Mouse (Mus musculus): ENCODE measurements around the gene Tubal3.

Tubal3 gene

DNA sequence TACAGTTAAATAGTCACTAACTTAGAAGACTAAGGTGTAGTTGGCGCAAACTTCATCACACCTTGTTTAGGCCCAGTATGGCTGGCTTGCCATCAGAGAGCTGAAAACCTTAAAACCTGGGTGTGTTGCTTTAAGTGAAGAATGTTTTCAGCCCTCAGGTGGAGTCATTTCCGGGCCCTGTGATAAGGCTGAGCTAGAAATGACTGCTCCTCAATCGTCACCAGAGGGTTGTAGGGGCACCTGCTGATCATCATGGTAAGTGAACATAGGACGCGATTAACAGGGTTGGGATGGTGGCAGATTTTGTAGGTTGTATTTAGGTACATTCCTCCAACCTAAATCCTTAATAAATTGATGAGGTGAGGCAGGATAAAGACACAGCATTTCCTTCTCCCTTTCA is 6.4 kb downstream of the Tubal3 start:
- DNase-seq (ENCODE audit: low read depth, low spot score): no peak

DNA sequence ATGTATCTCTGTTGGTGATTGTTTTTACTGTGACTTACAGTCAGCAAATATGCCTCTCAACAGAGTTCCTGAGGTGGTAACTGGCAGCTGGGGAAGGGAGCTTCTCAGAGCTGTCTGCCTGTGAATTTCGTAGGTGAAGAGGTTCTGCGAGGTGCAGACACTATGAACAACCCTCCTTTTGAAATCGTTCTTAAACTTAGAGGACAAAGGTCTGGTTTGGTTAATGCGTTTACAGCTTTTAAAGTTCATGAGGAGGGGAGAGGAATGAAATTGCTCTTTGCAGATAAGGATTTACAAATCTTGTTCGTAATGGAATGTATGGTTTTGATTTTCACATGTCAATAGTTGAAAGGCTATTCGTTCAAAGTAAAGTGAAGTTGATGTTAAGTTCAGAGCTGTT is 7.6 kb downstream of the Tubal3 start:
- no peak for DNase-seq (ENCODE audit: low read depth, low spot score)

DNA sequence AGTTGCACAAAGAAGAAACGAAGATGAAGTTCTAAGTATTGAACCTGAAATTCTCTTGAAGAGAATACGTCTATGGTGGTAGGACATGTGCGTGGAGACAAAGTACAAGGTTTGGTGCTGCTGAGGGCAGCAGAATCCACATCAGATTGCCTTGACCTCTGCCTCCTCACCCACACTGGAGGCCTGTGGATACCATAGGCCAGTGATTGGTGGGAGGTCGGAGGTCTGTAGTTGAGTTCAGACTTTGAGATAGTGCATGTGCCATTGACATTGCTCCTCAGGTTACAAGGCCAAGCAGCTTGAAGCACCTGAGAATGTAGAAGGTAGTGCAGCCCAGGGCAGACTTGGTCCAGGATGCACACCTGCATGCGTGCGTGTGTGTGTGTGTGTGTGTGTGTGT is 8.0 kb downstream of the Tubal3 start:
- no peak for DNase-seq (ENCODE audit: low read depth, low spot score)

DNA sequence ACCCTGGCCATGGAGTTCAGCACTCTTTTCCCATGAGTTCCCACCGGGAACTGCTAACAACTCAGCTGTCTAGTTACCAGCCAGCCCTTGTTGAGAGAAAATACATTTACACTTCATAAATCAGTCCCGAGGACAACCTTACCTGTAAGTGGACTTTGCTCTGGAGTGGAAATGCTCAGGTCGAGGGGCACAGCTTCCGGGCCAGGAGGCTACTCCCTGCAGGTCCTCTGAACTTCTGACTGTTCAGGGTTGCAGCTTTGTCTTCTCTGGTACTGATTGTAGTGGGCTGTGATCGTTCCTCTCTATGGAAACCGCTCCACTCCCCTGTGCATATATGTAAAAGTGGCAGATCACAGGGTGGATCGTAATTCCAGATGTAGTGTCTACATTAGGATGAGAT is 26.6 kb downstream of the Tubal3 start:
- no peak for DNase-seq (ENCODE audit: low read depth, low spot score)

DNA sequence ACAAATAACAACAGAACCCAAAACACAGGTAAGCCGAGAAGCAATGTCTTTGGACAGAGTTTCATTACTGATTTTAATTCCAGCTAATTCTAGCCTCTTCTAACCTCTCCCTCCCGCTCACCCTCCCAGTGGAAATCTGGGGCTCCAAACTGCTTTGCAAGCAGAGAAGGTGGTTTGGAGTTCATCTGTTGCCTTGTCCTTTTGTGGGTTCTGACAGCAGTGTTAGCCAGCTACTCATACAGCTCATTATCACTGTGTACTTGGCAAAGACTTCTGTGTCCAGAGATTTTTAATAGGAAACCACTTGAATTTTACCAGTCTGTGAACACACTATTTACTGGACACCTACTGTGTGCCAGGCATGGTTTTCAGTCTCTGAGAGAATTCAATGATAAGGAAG is 27.2 kb downstream of the Tubal3 start, which contains the start of gene Ucn3:
Ucn3 (minus strand) TSS at position 101 of the 400 bp plus-strand sequence.
- no peak for DNase-seq (ENCODE audit: low read depth, low spot score)

DNA sequence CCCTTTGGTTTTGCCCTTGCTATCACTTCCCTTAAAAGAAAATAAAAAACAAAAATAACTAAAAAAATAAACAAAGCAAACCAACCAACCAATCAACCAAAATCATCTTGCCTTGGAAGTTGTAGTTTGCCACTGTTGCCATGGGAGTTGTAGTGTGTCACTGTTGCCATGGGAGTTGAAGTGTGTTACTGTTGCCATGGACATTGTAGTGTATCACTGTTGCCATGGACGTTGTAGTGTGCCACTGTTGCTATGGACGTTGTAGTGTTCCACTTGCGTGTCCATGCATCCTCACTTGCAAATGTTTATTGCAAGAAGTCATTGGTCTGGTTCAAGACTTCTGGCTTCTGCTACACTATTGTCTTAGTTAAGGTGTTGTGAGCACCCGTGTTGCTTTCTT is 29.2 kb downstream of the Tubal3 start:
- DNase-seq (ENCODE audit: low read depth, low spot score): no peak

DNA sequence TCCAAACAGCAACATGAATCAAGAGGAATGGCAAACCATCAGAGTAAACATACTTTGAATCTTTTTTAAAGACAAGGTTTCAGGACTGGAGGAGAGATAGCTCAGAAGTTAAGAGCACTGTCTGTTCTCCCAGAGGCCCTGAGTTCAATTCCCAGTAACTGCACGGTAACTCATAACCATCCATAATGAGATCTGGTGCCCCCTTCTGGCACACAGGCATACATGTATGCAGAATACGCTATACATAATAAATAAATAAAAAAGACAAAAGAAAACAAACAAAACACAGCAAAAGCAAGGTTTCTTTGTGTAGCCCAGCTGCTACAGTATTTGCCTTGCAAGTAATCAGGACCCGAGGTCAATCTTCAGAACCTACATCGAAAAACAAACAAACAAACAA is 31.4 kb downstream of the Tubal3 start:
- no peak for DNase-seq (ENCODE audit: low read depth, low spot score)

DNA sequence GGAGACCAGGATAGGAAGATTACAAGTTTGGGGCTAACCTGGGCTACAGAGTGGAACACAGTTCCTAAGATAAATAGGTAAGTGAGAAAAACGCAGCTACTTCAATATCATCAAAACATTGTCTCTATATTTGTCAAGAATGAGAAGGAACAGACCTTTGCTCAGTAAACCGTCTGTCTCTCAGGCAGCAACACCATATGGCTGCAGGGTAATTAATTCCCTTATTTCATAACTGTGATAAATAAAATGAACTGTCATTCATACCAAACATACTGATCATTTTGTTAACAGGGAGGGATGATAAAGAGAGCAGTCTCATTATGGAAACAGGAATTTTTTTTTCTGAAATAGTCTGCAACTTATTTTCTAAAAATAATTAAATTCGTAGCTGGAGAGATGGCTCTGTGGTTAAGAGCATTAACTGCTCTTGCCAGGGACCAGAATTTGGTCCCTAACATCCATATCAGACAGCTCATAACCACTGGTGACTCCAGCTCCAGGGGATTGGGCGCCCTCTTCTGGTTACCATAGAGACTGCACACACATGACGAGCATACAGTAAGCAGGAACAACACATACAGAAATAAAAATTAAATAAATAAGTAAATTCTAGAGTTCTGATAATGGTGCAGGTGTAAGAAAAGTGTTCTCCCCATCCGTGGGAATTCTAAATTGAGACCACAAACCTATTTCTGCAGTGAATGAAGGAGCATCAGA is 33.3 kb downstream of the Tubal3 start:
- no peak for DNase-seq (ENCODE audit: low read depth, low spot score)

DNA sequence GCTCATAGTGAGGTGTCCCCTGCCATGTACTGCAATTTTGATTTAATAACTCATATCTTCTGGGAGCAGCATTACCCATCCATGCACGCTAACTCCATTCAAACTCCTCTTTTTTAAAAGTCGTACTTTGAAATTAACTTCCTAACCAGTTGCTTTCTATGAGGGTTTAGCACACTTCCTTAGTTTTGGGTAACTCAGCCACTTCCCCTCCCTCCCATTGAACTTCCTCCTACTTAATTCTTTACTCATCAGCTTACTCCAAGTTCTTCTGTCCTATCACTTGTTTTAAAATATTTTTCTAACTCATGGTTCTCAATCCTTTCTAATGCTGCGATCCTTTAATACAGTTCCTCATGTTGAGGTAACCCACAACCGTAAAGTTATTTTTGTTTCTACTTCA is 50.8 kb downstream of the Tubal3 start:
- no peak for DNase-seq (ENCODE audit: low read depth, low spot score)
